Mouse (Mus musculus) thymus, adult 2 months (tissue): Measurements from ENCODE around the gene Gm4737.

Source experiments
- CTCF ChIP-seq: fragments of 200-500 bp; IDR thresholded peaks from 2 replicates; pipeline ENCODE4 v1.5.1; 2012; ENCODE audit warnings: mild to moderate bottlenecking, control low read depth, low read length, moderate library complexity, borderline replicate concordance; ENCODE audit not compliant: control insufficient read depth, poor library complexity, insufficient read depth; ENCODE audit errors: extremely low read depth
- POLR2A ChIP-seq: fragments of 200-500 bp; IDR thresholded peaks from 2 replicates; pipeline ENCODE4 v1.6.1; 2012; ENCODE audit warnings: mild to moderate bottlenecking, low read length, control low read depth, moderate library complexity; ENCODE audit not compliant: control insufficient read depth, poor library complexity, insufficient read depth; ENCODE audit errors: extremely low read depth

- TF ChIP-seq CTCF = no peak
- no peak for TF ChIP-seq POLR2A
These were observed 18.2 kb upstream of the Gm4737 start for GRCm38 (mm10) chr16:46173039-46173438.
